Mouse (Mus musculus) ZHBTc4 (cell line): ENCODE results near the gene Ankfn1.

Source experiments
- DNase-seq: peaks from one replicate; pipeline ENCODE4 v3.0.0-alpha.2; 2011; ENCODE audit warnings: low read depth, low spot score

Ankfn1 gene

GRCm38 (mm10) chr11:89370941-89371340 lies 406.5 kb downstream of the Ankfn1 start:
- no peak for DNase-seq

GRCm38 (mm10) chr11:89370373-89370772 lies 407.1 kb downstream of the Ankfn1 start:
- no peak for DNase-seq

GRCm38 (mm10) chr11:89363981-89364380 lies 413.5 kb downstream of the Ankfn1 start:
- no peak for DNase-seq

GRCm38 (mm10) chr11:89360895-89361294 lies 416.6 kb downstream of the Ankfn1 start:
- DNase-seq: no peak

- DNase-seq: no peak
Measured at GRCm38 (mm10) chr11:89358546-89358945, 418.9 kb downstream of the Ankfn1 start.

- DNase-seq: peak; percentile 6
Measured at GRCm38 (mm10) chr11:89356479-89356878, 421.0 kb downstream of the Ankfn1 start.

GRCm38 (mm10) chr11:89356018-89356417 lies 421.4 kb downstream of the Ankfn1 start:
- no peak for DNase-seq

GRCm38 (mm10) chr11:89340238-89340637 lies 437.2 kb downstream of the Ankfn1 start:
- peak; percentile 19 for DNase-seq
